Mouse (Mus musculus): Measurements from ENCODE around the gene Ank2.

GRCm38 (mm10) chr3:127097745-127098144, 401.4 kb downstream of the Ank2 start:
- TF ChIP-seq CTCF (IDR thresholded peaks at IDR 0.05; ENCODE audit: extremely low read depth, insufficient read depth, low read length) (no peak), POLR2A (IDR thresholded peaks at IDR 0.05; ENCODE audit: extremely low read depth, insufficient read depth, low read length) (no peak)

Measured in cortical plate, adult 2 months (tissue).